Comparison of ENCODE assay signal across 13 mouse cellular contexts in the genomic region with DNA sequence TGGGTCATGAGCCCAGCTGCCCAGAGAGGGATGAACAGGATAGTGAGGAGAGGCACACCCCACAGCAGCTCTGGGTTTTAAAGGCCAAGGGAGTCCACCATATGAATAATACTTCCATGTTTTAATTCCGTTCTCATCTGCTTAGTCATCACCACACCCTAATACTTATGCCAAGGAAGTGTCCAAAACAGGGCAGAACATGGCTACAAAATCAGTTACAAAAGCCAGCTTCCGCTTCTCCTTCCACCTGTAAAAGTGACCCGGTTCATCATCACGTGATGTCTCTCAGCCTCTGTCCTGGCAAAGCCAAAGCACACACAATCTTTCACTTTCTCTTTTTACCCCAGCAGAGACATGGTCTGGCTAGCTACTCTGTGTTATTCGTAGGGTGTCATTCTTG. TPM values are rescaled to one million over a fixed set of nuclear protein-coding genes. Genes with fewer than 3 reads are reported as not detected.
DNase-seq lines count a peak whose midpoint lies in the region; ATAC-seq and TF ChIP-seq lines count a peak whose summit lies in the region.
"Had no signal": no experiment of that assay in that cellular context is flagged by ENCODE, and none has a peak within 500 bp of the region (broad histone marks: within the 10 kb centered on the region; RNA-seq: fewer than 3 reads in every experiment).

No protein-coding gene starts in this region.

- TF ChIP-seq RAD21 in MEL (IDR thresholded peaks at IDR 0.05; ENCODE audit: low read depth, low read length) = no peak

- no peak overlapping the region for H3K4me2 ChIP-seq in kidney, embryonic 15.5 days
- H3K4me2 ChIP-seq: intestine, embryonic 15.5 days; limb, embryonic 13.5 days; neural tube, embryonic 13.5 days had no signal

- WGBS in kidney, embryonic 15.5 days = 80% methylated on average over 5 of the region's 5 CpGs
- WGBS in cerebellum, adult 2 months = 81% methylated on average over 5 of the region's 5 CpGs

- H3K79me2 ChIP-seq in MEL (ENCODE audit: control insufficient read depth, insufficient read depth, low read length, poor library complexity) = no peaks in the 10 kb centered on the region

- H3K9me3 ChIP-seq in kidney, embryonic 15.5 days (replicated peaks) = no peaks in the 10 kb centered on the region
- H3K9me3 ChIP-seq in MEL (replicated peaks; ENCODE audit: insufficient read depth, low read length) = no peaks in the 10 kb centered on the region
- H3K9me3 ChIP-seq: intestine, embryonic 15.5 days; limb, embryonic 13.5 days; neural tube, embryonic 13.5 days had no signal

- peak in 1 of 2 experiments; percentile 30; a peak in 2 of 4 replicates for TF ChIP-seq POLR2A in MEL (IDR thresholded peaks at IDR 0.05; ENCODE audit: control insufficient read depth in 1 of 2, insufficient read depth in 1 of 2, low read depth in 1 of 2, low read length in 2 of 2, poor library complexity in 1 of 2)
- no peak for TF ChIP-seq POLR2A in cerebellum, adult 2 months (IDR thresholded peaks at IDR 0.05; ENCODE audit: borderline replicate concordance, insufficient read depth, low read length)

- H3K4me1 ChIP-seq in kidney, embryonic 15.5 days = no peaks in the 10 kb centered on the region
- peaks cover 6 to 16% of the 10 kb centered on the region in 2 experiments for H3K4me1 ChIP-seq in MEL (ENCODE audit: control insufficient read depth in 1 of 2, insufficient read depth in 2 of 2, low read length in 2 of 2)
- H3K4me1 ChIP-seq in cerebellum, adult 2 months (ENCODE audit: control insufficient read depth, insufficient read depth, low read length) = no peaks in the 10 kb centered on the region
- H3K4me1 ChIP-seq: intestine, embryonic 15.5 days; neural tube, embryonic 13.5 days had no signal

- H3K27me3 ChIP-seq in kidney, embryonic 15.5 days = peaks cover 4% of the 10 kb centered on the region; the same call in 1 of the 2 replicates
- H3K27me3 ChIP-seq in MEL (ENCODE audit: control insufficient read depth in 1 of 2, insufficient read depth in 2 of 2, low read length in 2 of 2) = peaks cover 0 to 2% of the 10 kb centered on the region in 2 experiments; a peak in 2 of 4 replicates
- no peaks in the 10 kb centered on the region for H3K27me3 ChIP-seq in cerebellum, adult 2 months (ENCODE audit: control insufficient read depth, insufficient read depth, low read length)
- H3K27me3 ChIP-seq: intestine, embryonic 15.5 days; limb, embryonic 13.5 days; neural tube, embryonic 13.5 days had no signal

- peak; percentile 40 for DNase-seq in kidney, adult 9 months
- DNase-seq in MEL (ENCODE audit: low read depth, low spot score) = peak; percentile 85
- no peak for DNase-seq in cerebellum, postnatal 4 days (ENCODE audit: low spot score in 2 of 2)
- no peak for DNase-seq in cerebellum, adult 2 months
- DNase-seq in frontal cortex, postnatal 10 days (ENCODE audit: low spot score in 2 of 2) = no peak
- DNase-seq: cerebellum, adult 9-10 months; forebrain, postnatal 0 days had no signal

- no peak overlapping the region for H3K4me3 ChIP-seq in kidney, embryonic 15.5 days (replicated peaks)
- H3K4me3 ChIP-seq in MEL (ENCODE audit: control insufficient read depth in 1 of 2, insufficient read depth in 1 of 2, low read depth in 2 of 2, low read length in 2 of 2) = peak overlapping the region; percentile 55 to 77
- H3K4me3 ChIP-seq in cerebellum, adult 2 months (replicated peaks; ENCODE audit: insufficient read depth, low read depth, low read length) = no peak overlapping the region
- H3K4me3 ChIP-seq: intestine, embryonic 15.5 days; limb, embryonic 13.5 days; neural tube, embryonic 13.5 days had no signal

- H3K36me3 ChIP-seq in kidney, embryonic 15.5 days = no peaks in the 10 kb centered on the region
- peaks cover 0 to 17% of the 10 kb centered on the region in 2 experiments; a peak in 2 of 4 replicates for H3K36me3 ChIP-seq in MEL (ENCODE audit: control insufficient read depth in 1 of 2, insufficient read depth in 2 of 2, low read length in 2 of 2)
- H3K36me3 ChIP-seq: intestine, embryonic 15.5 days; limb, embryonic 13.5 days; neural tube, embryonic 13.5 days had no signal

- TF ChIP-seq CTCF in MEL (IDR thresholded peaks at IDR 0.05 in 2 of 3, conservative IDR thresholded peaks at IDR 0.05 in 1 of 3; ENCODE audit: control insufficient read depth in 1 of 3, insufficient read depth in 1 of 3, low read depth in 2 of 3, low read length in 3 of 3, poor library complexity in 1 of 3, severe bottlenecking in 1 of 3) = no peak
- TF ChIP-seq CTCF in cerebellum, adult 2 months (IDR thresholded peaks at IDR 0.05; ENCODE audit: borderline replicate concordance, insufficient read depth, low read depth, low read length) = no peak

- no peak overlapping the region for H3K9ac ChIP-seq in kidney, embryonic 15.5 days
- peak overlapping the region; percentile 61 for H3K9ac ChIP-seq in MEL (ENCODE audit: control insufficient read depth, low read depth, low read length, poor library complexity, severe bottlenecking)
- H3K9ac ChIP-seq: forebrain, postnatal 0 days; intestine, embryonic 15.5 days; limb, embryonic 13.5 days; neural tube, embryonic 13.5 days had no signal

- TF ChIP-seq EP300 in MEL (IDR thresholded peaks at IDR 0.05; ENCODE audit: low read depth in 1 of 2, low read length in 2 of 2) = peak; percentile 24 to 27; a peak in 2 of 4 replicates

- H3K27ac ChIP-seq in kidney, embryonic 15.5 days = no peak overlapping the region
- H3K27ac ChIP-seq in MEL (ENCODE audit: control insufficient read depth, low read depth, low read length) = peak overlapping the region; percentile 84
- H3K27ac ChIP-seq in cerebellum, adult 2 months (ENCODE audit: insufficient read depth, low read length) = no peak overlapping the region
- H3K27ac ChIP-seq: intestine, embryonic 15.5 days; limb, embryonic 13.5 days; neural tube, embryonic 13.5 days had no signal

- no peak for ATAC-seq in kidney, embryonic 15.5 days (replicated peaks; ENCODE audit: low FRiP score)
- peak; percentile 77 for ATAC-seq in inflammation-experienced regulatory T-cells, adult 6 months
- peak; percentile 81 for ATAC-seq in neutrophil, adult 5-6 weeks (ENCODE audit: extremely low read depth, insufficient number of reproducible peaks, low FRiP score, poor library complexity, severe bottlenecking)
- ATAC-seq: forebrain, postnatal 0 days; intestine, embryonic 15.5 days had no signal

TF ChIP-seq in MEL, 35 proteins besides CTCF, POLR2A, EP300 and RAD21 (continues in another document):
- TF ChIP-seq E2F4 (IDR thresholded peaks at IDR 0.05; ENCODE audit: borderline replicate concordance, low read depth, low read length) = no peak
- no peak for TF ChIP-seq MEF2A (IDR thresholded peaks at IDR 0.05; ENCODE audit: extremely low read depth, insufficient replicate concordance, low read depth, low read length, poor library complexity, severe bottlenecking)
- TF ChIP-seq MXI1 (IDR thresholded peaks at IDR 0.05; ENCODE audit: low read depth, low read length) = no peak
- TF ChIP-seq ZC3H11A (IDR thresholded peaks at IDR 0.05; ENCODE audit: low read depth, low read length) = no peak
- no peak for TF ChIP-seq GATA1 (IDR thresholded peaks at IDR 0.05; ENCODE audit: low read depth, low read length)
- no peak for TF ChIP-seq MAFK (IDR thresholded peaks at IDR 0.05; ENCODE audit: borderline replicate concordance, low read depth, low read length)
- TF ChIP-seq SIN3A (IDR thresholded peaks at IDR 0.05; ENCODE audit: low read length) = no peak
- TF ChIP-seq MYB (IDR thresholded peaks at IDR 0.05; ENCODE audit: low read depth, low read length) = no peak; the same call in 1 of the 2 replicates
- peak; percentile 51; the same call in 1 of the 2 replicates for TF ChIP-seq RCOR1 (IDR thresholded peaks at IDR 0.05; ENCODE audit: low read depth, low read length)
- TF ChIP-seq MYC (IDR thresholded peaks at IDR 0.05; ENCODE audit: low read depth, low read length) = peak; percentile 43; the same call in 1 of the 2 replicates
- peak; percentile 95 for TF ChIP-seq USF1 (IDR thresholded peaks at IDR 0.05; ENCODE audit: low read depth, low read length)
- no peak for TF ChIP-seq GABPA (IDR thresholded peaks at IDR 0.05; ENCODE audit: low read depth, low read length)
- no peak for TF ChIP-seq ZKSCAN1 (IDR thresholded peaks at IDR 0.05; ENCODE audit: low read depth, low read length)
- no peak for TF ChIP-seq SMC3 (IDR thresholded peaks at IDR 0.05; ENCODE audit: low read depth, low read length)
- TF ChIP-seq UBTF (IDR thresholded peaks at IDR 0.05; ENCODE audit: borderline replicate concordance, insufficient read depth, low read depth, low read length) = no peak
- TF ChIP-seq MAX (IDR thresholded peaks at IDR 0.05; ENCODE audit: low read length) = peak; percentile 90
- no peak for TF ChIP-seq CHD2 (IDR thresholded peaks at IDR 0.05; ENCODE audit: low read length)
- no peak for TF ChIP-seq ZNF384 (IDR thresholded peaks at IDR 0.05; ENCODE audit: low read depth, low read length)
- TF ChIP-seq TBP (IDR thresholded peaks at IDR 0.05; ENCODE audit: low read depth, low read length) = peak; percentile 64; the same call in 1 of the 2 replicates
- TF ChIP-seq KAT2A (conservative IDR thresholded peaks at IDR 0.05; ENCODE audit: low read depth, low read length) = no peak
- peak; percentile 59 to 83 for TF ChIP-seq USF2 (IDR thresholded peaks at IDR 0.05; ENCODE audit: borderline replicate concordance in 1 of 2, insufficient read depth in 1 of 2, low read depth in 1 of 2, low read length in 2 of 2)
- TF ChIP-seq TCF12 (IDR thresholded peaks at IDR 0.05; ENCODE audit: low read depth, low read length) = peak; percentile 39; the same call in 1 of the 2 replicates
- TF ChIP-seq POLR2AphosphoS5 (IDR thresholded peaks at IDR 0.05; ENCODE audit: borderline replicate concordance, low read depth, low read length) = no peak
- TF ChIP-seq ZMIZ1 (IDR thresholded peaks at IDR 0.05; ENCODE audit: low read depth, low read length) = no peak
- no peak for TF ChIP-seq CHD1 (IDR thresholded peaks at IDR 0.05; ENCODE audit: low read depth, low read length)
- peak; percentile 11; the same call in 1 of the 2 replicates for TF ChIP-seq NELFE (IDR thresholded peaks at IDR 0.05; ENCODE audit: low read depth, low read length)
- no peak for TF ChIP-seq NRF1 (IDR thresholded peaks at IDR 0.05; ENCODE audit: insufficient read depth, low read depth, low read length, poor library complexity, severe bottlenecking)
- TF ChIP-seq BHLHE40 (IDR thresholded peaks at IDR 0.05; ENCODE audit: borderline replicate concordance, low read depth, low read length) = peak; percentile 85

RNA-seq across cellular contexts. Expression of a gene that starts 8.9 kb away (rescaled TPM):
- polyA plus RNA-seq in kidney, embryonic 15.5 days (2015; fragmentation: Nextera tagmentation; extraction: Ambion mirVana) = 23.2 and 24.4 TPM in 2 replicates
- 30.0 and 30.4 TPM in 2 replicates for total RNA-seq in MEL (2012; rRNA removed)
- polyA plus RNA-seq in MEL (2012; ENCODE audit: insufficient read depth in 1 of 2, insufficient read length in 2 of 2, low read depth in 1 of 2, low replicate concordance in 2 of 2, missing spikeins in 1 of 2) = 10 to 100 TPM; 34.7 to 51.1 TPM
- polyA plus RNA-seq in inflammation-experienced regulatory T-cells, adult 6 months (2017; shearing (Covaris generic)) = 1 to 10 TPM; 6.5 to 9.3 (median 6.8) TPM
- total RNA-seq in neutrophil, adult 5-6 weeks (2017) = 32.3 and 35.8 TPM in 2 replicates
- 5.2 and 5.6 TPM in 2 replicates for polyA plus RNA-seq in cerebellum, adult 2 months (2012; rRNA removed)

Comparison
In these comparisons a context has a peak if more than half of its experiments do, and no peak if none do; other contexts are left out.
1. DNase-seq: peak in kidney, adult 9 months (single experiment) and MEL (single experiment); none in cerebellum, postnatal 4 days (0 of 2), cerebellum, adult 2 months (0 of 2) and frontal cortex, postnatal 10 days (0 of 2).
2. H3K4me3 ChIP-seq: peak in MEL (2 of 2); none in kidney, embryonic 15.5 days (single experiment) and cerebellum, adult 2 months (single experiment).